Mouse (Mus musculus) intestine, embryonic 15.5 days (tissue): ENCODE measurements around the gene Kat2a. TPM values are rescaled to one million over a fixed set of nuclear protein-coding genes. Genes with fewer than 3 reads are reported as not detected.

Source experiments
- ATAC-seq: fragments of 200-750 bp; cut with Nextera tagmentation; 2 replicates; pipeline ENCODE4 v1.8.0; 2017; ENCODE audit warnings: moderate TSS enrichment, moderate library complexity
- H3K27ac ChIP-seq: fragments of 300-500 bp; sonication (generic); 2 replicates; pipeline ENCODE4 v1.5.1; 2015; ENCODE audit warnings: mild to moderate bottlenecking, inconsistent platforms
- H3K27me3 ChIP-seq: fragments of 300-500 bp; sonication (generic); replicated peaks from 2 replicates; pipeline ENCODE4 v1.6.1; 2015; ENCODE audit warnings: inconsistent platforms
- H3K36me3 ChIP-seq: fragments of 300-500 bp; sonication (generic); 2 replicates; pipeline ENCODE4 v1.6.1; 2015; ENCODE audit warnings: inconsistent platforms
- H3K4me1 ChIP-seq: fragments of 300-500 bp; sonication (generic); replicated peaks from 2 replicates; pipeline ENCODE4 v1.6.1; 2015; ENCODE audit warnings: inconsistent platforms
- H3K4me2 ChIP-seq: fragments of 300-500 bp; sonication (generic); replicated peaks from 2 replicates; pipeline ENCODE4 v1.6.1; 2015; ENCODE audit warnings: mild to moderate bottlenecking, inconsistent platforms
- H3K4me3 ChIP-seq: fragments of 300-500 bp; sonication (generic); replicated peaks from 2 replicates; pipeline ENCODE4 v1.5.1; 2015; ENCODE audit warnings: inconsistent platforms
- H3K9ac ChIP-seq: fragments of 300-500 bp; sonication (generic); 2 replicates; pipeline ENCODE4 v1.6.1; 2015; ENCODE audit warnings: inconsistent platforms
- H3K9me3 ChIP-seq: fragments of 300-500 bp; sonication (generic); 2 replicates; pipeline ENCODE4 v1.6.1; 2016; ENCODE audit warnings: inconsistent platforms
- WGBS: fragments of 180-500 bp; shearing (Covaris S2); methylation state at CpG from one replicate; pipeline ENCODE4 v1.1.7; 2015; 5-methylcytosine and 5-hydroxymethylcytosine counted together
- polyA plus RNA-seq: library from polyadenylated mRNA; unstranded; fragments of >200 nt; fragmentation: Nextera tagmentation; extraction: Ambion mirVana; gene quantifications from 2 replicates; pipeline ENCODE4 v1.2.1, GENCODE M21; 2015

Kat2a gene
- polyA plus RNA-seq, 1 experiment from 2014 or later = 51.9 TPM

DNA sequence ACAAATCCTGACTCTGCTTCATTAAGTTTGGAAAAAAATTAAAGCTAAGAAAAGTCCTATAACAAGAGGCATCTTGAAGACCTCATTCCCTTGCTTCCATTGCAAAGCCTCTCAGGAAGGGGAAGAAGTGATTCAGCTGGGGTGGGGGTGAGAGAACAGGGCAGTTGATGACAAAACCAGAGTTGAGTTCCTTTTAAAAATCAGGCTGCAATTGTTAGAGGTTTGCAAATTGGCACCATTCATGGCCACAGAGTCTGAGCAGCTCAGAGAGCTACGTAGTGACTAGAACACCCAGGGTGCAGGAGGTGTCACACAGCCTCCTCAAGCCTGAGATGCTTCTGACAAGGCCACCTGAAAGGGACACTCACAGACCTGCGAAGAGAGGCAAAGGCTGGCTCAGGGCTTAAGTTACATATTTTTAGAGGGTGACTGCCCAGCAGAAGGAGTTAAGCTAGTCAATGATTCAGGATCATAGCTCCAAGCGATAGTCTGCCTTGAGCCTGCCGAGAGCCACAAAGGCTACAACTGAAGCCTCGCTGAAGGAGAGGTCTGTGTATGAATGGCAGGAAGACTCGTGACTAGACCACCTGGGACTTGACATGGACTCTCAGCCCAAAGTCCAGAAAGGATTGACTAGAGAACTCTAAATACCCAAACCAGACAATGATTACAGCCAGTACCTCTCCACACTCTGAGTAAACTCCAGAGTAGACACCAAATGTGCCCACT, 18.4 kb upstream of the Kat2a start:
- Histone ChIP-seq H3K27me3 (no peaks in the 10 kb centered on the region), H3K27ac (no peak overlapping the region), H3K9ac (no peak overlapping the region), H3K36me3 (peaks cover 8% of the 10 kb centered on the region; the same call in 1 of the 2 replicates), H3K4me2 (no peak overlapping the region), H3K4me1 (peaks cover 6% of the 10 kb centered on the region), H3K9me3 (no peaks in the 10 kb centered on the region), H3K4me3 (no peak overlapping the region)
- no peak for ATAC-seq
- 85% methylated on average over 6 of the region's 6 CpGs for WGBS

DNA sequence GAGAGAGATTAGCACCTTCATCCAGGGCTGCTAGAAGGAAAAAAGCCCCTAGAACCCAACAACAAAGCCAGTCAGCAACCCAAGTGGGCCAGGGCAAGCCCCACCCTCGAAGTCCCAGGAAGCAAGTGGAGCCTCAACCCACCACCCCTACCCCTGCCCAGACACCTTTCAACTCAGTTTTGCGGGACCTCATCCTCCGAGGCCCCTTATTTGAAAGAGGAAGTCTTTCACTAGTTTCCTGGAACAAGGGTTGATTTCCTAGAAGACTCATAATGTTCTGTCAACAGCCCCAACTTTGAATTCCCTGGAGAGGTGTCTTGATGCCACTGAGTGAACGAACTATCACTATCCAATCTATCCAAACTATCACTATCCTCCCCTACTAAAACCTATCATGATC, 17.7 kb upstream of the Kat2a start:
- H3K4me3 ChIP-seq = no peak overlapping the region

DNA sequence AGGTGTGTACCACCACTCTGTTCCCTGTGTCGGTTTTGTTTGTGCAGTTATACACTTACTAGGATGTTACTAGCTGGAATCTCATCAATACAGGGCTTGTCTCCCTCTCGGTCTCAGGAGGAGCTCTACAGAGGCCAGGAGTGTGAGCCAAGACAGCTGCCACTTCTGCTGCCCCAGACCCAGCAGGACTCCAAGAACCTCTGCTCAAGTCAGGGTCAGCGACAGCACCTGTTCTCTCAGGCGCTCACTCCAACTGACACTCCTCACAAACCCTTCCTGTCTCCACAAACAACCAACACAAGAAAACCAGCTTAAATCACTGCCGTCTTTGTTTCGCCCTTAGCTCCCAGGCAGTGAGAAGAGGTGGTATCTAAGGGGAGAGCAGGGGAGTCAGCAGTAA, 16.3 kb upstream of the Kat2a start:
- peaks cover 8% of the 10 kb centered on the region; the same call in 1 of the 2 replicates for H3K36me3 ChIP-seq
- H3K4me3 ChIP-seq = no peak overlapping the region
- 81% methylated on average over 6 of the region's 6 CpGs for WGBS
- no peaks in the 10 kb centered on the region for H3K27me3 ChIP-seq
- peaks cover 15% of the 10 kb centered on the region for H3K4me1 ChIP-seq
- H3K27ac ChIP-seq = no peak overlapping the region
- no peaks in the 10 kb centered on the region for H3K9me3 ChIP-seq
- H3K9ac ChIP-seq = no peak overlapping the region
- H3K4me2 ChIP-seq = no peak overlapping the region
- ATAC-seq = no peak

More for the DNA sequence above, 17.7 kb upstream of the Kat2a start:
- Histone ChIP-seq H3K27ac (no peak overlapping the region), H3K4me2 (no peak overlapping the region), H3K36me3 (peaks cover 8% of the 10 kb centered on the region; the same call in 1 of the 2 replicates), H3K4me1 (peaks cover 8% of the 10 kb centered on the region), H3K9ac (no peak overlapping the region), H3K9me3 (no peaks in the 10 kb centered on the region), H3K27me3 (no peaks in the 10 kb centered on the region)
- ATAC-seq = no peak
- 83% methylated on average over 4 of the region's 4 CpGs for WGBS

DNA sequence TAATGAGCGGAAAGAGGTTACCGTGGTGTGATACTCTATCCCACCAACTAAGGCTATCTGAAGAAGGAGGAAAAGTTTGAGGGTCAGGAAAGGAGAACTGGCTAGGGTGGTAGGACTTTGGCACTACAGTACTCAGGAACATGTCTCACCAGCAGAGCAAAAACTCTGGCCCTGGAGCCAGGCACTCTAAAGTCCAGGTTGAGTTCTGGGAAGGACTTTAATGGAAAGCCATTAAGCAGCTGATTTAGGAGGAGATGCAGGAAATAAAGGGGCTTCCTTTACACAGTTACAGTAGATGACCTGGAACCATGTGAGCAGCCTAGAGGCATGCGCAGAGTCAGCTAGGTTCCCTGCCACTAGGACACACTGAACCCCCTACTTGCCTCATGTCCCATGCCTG, 14.9 kb upstream of the Kat2a start:
- H3K4me2 ChIP-seq = no peak overlapping the region
- H3K27ac ChIP-seq = no peak overlapping the region
- ATAC-seq = no peak
- peaks cover 8% of the 10 kb centered on the region; the same call in 1 of the 2 replicates for H3K36me3 ChIP-seq
- H3K9ac ChIP-seq = no peak overlapping the region
- no peaks in the 10 kb centered on the region for H3K9me3 ChIP-seq
- no peaks in the 10 kb centered on the region for H3K27me3 ChIP-seq
- H3K4me3 ChIP-seq = no peak overlapping the region
- H3K4me1 ChIP-seq = peaks cover 19% of the 10 kb centered on the region
- WGBS = 92% methylated on average over 3 of the region's 3 CpGs

DNA sequence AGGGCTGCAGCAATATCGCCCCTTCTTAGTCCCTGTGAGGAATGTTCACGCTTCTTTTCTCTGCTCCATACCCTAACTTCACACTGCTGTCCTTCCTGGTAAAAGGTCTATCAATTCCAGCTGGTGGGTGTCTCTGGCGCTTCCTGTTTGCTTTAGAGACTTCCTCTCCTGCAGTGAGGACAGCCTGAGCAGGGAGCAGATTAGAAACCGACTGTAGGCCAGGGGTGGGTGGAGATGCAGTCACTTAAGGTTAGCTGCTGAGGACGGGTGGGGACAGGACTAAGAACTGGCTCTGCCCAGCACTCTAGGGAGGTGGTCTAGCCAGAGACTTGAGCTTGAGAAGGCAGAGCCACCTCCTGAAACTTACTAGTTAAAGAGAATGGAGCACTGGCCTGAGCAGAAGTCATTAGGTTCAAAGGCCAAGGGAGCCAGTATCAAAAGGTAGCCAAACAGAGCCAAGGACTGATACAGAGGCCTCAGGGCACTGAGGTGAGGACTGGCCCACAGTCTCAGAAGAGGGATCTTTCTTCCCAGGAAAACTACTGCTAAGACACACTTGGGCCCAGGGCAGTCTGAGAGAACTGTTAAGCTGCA, 12.8 kb upstream of the Kat2a start:
- 24% methylated on average over 5 of the region's 5 CpGs for WGBS
- H3K4me2 ChIP-seq = no peak overlapping the region
- no peak overlapping the region for H3K9ac ChIP-seq
- no peaks in the 10 kb centered on the region for H3K9me3 ChIP-seq
- no peak overlapping the region for H3K4me3 ChIP-seq
- H3K36me3 ChIP-seq = peaks cover 8% of the 10 kb centered on the region; the same call in 1 of the 2 replicates
- peak overlapping the region; percentile 38 for H3K27ac ChIP-seq
- H3K27me3 ChIP-seq = no peaks in the 10 kb centered on the region
- ATAC-seq = peak; percentile 29
- H3K4me1 ChIP-seq = peaks cover 32% of the 10 kb centered on the region

DNA sequence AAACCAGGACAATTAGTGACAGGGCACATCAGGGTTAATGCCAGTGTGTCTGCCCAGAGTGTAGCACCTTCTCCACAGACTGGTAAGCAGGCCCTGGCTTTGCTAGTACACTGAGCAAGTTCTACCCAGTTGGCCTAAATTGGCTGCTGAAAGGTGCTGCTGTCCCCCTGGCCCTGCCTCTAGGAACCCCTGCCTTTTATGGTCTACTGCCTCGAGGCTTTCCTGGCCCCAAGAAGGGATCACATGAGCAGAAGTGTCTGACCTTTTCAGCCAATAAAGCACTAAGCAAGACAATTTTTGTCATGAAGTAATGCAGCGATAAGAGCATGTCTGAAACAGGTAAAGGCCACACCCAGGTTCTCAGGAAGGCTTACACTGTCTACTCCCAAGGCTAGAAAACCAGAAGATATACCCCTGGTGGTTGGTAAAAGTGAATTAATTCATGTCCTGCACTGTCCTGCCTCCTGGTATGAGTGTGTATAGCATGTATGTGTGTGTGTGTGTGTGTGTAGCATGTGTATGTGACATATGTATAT, 10.3 kb upstream of the Kat2a start:
- 36% methylated on average over 2 of the region's 2 CpGs for WGBS
- peak; percentile 56 for ATAC-seq
- Histone ChIP-seq H3K9ac (no peak overlapping the region), H3K27me3 (no peaks in the 10 kb centered on the region), H3K9me3 (no peaks in the 10 kb centered on the region), H3K4me3 (no peak overlapping the region), H3K4me2 (no peak overlapping the region), H3K4me1 (peaks cover 32% of the 10 kb centered on the region), H3K27ac (peak overlapping the region; percentile 23; the same call in 1 of the 2 replicates), H3K36me3 (0 out of 2 replicates have a peak, but pooled peaks cover 8% of the 10 kb centered on the region)

DNA sequence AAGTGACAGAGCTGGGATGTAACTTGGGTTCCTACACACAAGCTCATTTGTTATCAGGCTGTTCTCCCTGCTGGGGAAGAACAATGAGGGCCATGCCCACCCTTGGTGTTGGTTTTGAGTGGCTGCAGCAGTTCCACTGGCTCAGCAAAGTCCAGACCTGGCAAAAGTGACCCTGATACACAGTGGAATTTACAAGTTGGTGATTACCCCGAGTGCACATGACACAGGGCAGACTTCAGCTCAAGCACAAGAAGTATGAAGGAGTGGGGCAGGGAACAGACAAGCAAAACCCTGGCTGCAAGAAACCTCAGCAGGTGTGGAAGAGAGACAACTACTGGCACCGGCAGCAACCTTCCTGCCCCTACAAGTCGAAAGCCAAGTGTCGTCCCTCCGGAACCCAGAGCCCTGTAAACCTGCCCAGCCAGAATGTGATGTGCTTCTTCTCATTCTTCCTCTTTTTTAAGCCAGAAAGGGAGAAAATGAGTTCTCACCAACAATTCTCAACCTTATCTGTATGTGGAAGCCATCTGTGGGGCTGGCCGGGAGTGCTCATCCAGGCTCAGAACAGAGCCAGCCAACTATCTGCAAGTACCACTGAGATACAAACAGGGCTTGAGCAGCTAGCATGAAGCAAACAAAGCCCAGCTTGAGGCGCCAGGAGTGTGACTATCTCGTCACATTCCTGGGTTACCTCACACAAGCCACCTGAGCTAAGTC, 9.7 kb upstream of the Kat2a start:
- Histone ChIP-seq H3K4me3 (no peak overlapping the region), H3K27me3 (no peaks in the 10 kb centered on the region), H3K4me1 (peaks cover 32% of the 10 kb centered on the region), H3K4me2 (no peak overlapping the region), H3K36me3 (0 out of 2 replicates have a peak, but pooled peaks cover 11% of the 10 kb centered on the region), H3K9me3 (no peaks in the 10 kb centered on the region), H3K9ac (no peak overlapping the region), H3K27ac (peak overlapping the region; percentile 23)
- WGBS = 56% methylated on average over 8 of the region's 8 CpGs
- ATAC-seq = 0 out of 2 replicates have a peak, but pooled peaks have one; percentile 15

DNA sequence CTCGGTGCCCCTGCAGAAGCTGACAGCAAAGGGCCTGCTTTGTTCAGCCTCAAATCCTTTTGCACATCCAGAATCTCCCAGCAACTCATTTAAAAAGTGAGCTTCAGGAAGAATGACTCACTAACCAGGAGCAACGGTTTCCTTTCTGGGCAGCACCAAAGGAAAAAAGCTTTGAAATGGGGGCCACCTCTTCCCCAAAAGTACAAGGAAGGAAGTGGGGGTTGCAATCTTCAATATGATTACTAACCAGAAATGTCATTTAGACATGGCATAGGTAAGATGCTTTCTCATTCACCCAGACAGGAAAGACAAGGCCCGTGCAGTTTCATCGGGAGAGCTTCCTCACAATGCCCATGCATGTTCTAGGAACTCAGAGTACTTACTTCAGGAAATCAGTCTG, 9.0 kb upstream of the Kat2a start:
- H3K9ac ChIP-seq = no peak overlapping the region
- peak overlapping the region; percentile 18 for H3K27ac ChIP-seq
- no peak overlapping the region for H3K4me2 ChIP-seq
- WGBS = 63% methylated on average over 4 of the region's 4 CpGs
- no peaks in the 10 kb centered on the region for H3K27me3 ChIP-seq
- peaks cover 32% of the 10 kb centered on the region for H3K4me1 ChIP-seq
- H3K4me3 ChIP-seq = no peak overlapping the region
- no peaks in the 10 kb centered on the region for H3K9me3 ChIP-seq
- ATAC-seq = no peak
- 0 out of 2 replicates have a peak, but pooled peaks cover 15% of the 10 kb centered on the region for H3K36me3 ChIP-seq

DNA sequence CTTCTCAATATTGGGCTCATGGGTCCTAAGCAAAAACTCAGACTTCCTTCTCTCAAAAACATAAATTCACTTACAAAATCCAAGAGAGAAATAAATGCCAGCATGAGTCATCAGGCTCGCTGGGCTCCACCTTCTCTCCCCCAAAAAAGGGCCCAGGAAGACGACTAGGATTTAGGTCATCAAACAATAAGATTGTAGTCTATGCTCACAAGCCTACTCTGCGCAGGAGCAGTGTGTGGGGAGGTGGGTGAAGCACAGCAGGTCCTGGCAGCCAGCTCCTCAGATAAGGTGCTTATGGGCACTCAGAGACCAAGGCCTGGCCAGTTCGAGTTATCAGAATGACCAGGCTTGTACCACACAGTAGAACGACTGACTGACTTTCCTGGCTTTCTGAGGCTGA, 8.1 kb upstream of the Kat2a start:
- no peak for ATAC-seq
- Histone ChIP-seq H3K4me2 (no peak overlapping the region), H3K9ac (no peak overlapping the region), H3K27ac (no peak overlapping the region), H3K4me1 (peaks cover 31% of the 10 kb centered on the region), H3K36me3 (peaks cover 22% of the 10 kb centered on the region), H3K4me3 (no peak overlapping the region), H3K27me3 (no peaks in the 10 kb centered on the region), H3K9me3 (no peaks in the 10 kb centered on the region)
- 74% methylated on average over 5 of the region's 5 CpGs for WGBS

DNA sequence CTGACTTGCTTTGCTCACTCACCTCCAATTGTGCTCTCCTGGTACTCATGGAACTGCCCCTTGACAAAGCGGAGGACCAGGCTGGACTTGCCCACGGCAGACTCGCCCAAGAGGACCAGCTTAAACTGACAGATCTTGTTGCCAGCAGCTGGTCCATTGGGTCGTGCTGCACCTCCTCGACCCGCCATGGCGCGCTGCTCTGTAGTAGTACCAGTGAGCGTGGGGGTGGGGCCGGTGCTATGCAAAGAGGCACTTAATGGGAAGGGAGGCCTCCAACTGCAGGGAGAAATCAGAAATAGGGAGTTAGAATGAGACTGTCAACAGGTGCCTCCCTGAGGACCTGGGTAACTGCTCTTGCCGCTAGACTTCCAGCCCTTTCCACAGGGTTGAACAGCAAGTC, 7.6 kb upstream of the Kat2a start:
- ATAC-seq = no peak
- Histone ChIP-seq H3K4me1 (peaks cover 26% of the 10 kb centered on the region), H3K36me3 (peaks cover 23% of the 10 kb centered on the region), H3K4me2 (no peak overlapping the region), H3K4me3 (no peak overlapping the region), H3K27ac (no peak overlapping the region), H3K27me3 (no peaks in the 10 kb centered on the region), H3K9me3 (no peaks in the 10 kb centered on the region), H3K9ac (no peak overlapping the region)
- 88% methylated on average over 11 of the region's 11 CpGs for whole genome bisulfite sequencing

DNA sequence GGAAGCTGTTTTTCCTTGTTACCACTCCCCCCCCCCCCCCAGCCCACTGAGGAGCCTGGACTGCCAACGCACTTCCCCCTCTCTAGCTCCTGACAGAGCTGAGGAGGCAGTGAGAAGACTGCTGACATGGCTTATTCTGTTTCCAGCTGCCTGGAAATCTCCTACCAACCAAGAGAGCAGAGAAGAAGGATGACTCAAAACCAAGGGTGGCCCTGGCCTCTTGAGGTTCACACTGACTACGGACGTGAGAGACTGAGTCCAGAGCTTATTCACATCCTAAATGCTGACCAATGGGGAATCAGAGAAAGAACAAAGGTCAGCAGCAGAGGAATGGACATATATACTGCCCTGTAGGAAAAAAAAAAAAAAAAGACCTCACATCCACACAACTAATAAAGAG, 7.0 kb upstream of the Kat2a start:
- H3K4me3 ChIP-seq = no peak overlapping the region
- H3K27me3 ChIP-seq = no peaks in the 10 kb centered on the region
- no peak overlapping the region for H3K27ac ChIP-seq
- peaks cover 23% of the 10 kb centered on the region for H3K36me3 ChIP-seq
- no peak for ATAC-seq
- H3K4me1 ChIP-seq = peaks cover 20% of the 10 kb centered on the region
- 73% methylated on average over 3 of the region's 3 CpGs for WGBS
- H3K9ac ChIP-seq = no peak overlapping the region
- H3K9me3 ChIP-seq = no peaks in the 10 kb centered on the region
- no peak overlapping the region for H3K4me2 ChIP-seq

DNA sequence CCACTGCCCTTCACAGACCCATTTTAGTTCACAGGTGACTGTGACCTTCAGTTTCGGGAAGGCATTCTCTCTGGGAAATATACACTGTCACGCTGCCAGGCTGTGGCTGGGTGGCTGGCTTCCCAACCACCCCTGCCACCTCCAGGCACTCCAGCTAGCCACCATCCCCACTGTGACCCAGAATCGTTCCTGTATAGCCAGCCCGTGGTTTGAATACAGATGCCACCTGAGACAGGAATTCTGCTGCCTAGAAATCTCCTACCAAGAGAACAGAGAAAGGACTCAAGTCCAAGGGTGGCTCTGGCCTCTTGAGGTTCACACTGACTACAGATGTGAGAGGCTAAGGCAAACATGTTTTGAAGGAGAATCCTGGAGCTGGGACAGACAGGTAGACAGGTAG, 6.6 kb upstream of the Kat2a start:
- Histone ChIP-seq H3K4me1 (peaks cover 20% of the 10 kb centered on the region), H3K4me2 (no peak overlapping the region), H3K9me3 (no peaks in the 10 kb centered on the region), H3K27me3 (no peaks in the 10 kb centered on the region), H3K9ac (no peak overlapping the region), H3K27ac (no peak overlapping the region), H3K4me3 (no peak overlapping the region), H3K36me3 (peaks cover 23% of the 10 kb centered on the region)
- ATAC-seq = no peak
- 88% methylated on average over 4 of the region's 4 CpGs for WGBS
